Mouse (Mus musculus) cerebral cortex, adult 2 months (tissue): ENCODE data around the gene Galm.

Experiments used
- WGBS: fragments of 180-500 bp; shearing (Covaris S2); methylation state at CpG from one replicate; pipeline ENCODE4 v1.1.7; 2018; 5-methylcytosine and 5-hydroxymethylcytosine counted together

Galm gene

GRCm38 (mm10) chr17:80128476-80128990, 1.3 kb downstream of the Galm start:
- WGBS: 91% methylated on average over 13 of the region's 13 CpGs

GRCm38 (mm10) chr17:80129387-80129786, 2.1 kb downstream of the Galm start:
- WGBS: 87% methylated on average over 4 of the region's 4 CpGs

DNA sequence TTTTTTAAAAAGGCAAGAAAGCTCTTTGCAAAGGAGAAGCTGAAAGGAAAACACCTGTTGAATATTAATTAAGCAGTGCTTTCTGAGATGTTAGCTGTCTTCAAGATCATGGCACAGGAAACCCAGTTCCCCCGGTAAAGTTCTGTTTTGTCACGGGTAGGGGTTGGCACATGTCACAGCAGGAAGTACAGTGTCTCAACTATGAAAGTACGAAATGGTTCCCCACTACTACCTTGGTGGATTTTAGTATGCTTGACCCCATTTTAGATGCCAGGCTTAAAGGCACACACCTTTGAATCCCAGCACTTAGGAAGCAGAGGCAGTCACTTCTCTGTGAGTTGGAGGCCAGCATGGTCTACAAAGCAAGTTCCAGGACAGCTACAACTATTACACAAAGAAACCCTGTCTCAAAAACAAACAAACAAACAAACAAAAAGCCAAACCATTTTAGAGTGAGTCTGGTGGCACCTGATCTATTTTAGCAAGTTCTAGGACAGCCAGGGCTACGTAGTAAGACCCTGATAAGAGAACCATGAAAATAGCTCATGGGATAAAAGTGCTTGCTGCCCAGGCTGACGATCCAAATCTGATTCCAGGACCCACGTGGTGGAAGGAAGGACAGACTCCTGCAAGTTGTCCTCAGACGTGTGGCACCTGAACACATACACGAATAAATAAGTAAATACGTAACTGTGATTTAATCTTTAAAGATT, 3.6 kb downstream of the Galm start:
- 70% methylated on average over 9 of the region's 9 CpGs for whole genome bisulfite sequencing

DNA sequence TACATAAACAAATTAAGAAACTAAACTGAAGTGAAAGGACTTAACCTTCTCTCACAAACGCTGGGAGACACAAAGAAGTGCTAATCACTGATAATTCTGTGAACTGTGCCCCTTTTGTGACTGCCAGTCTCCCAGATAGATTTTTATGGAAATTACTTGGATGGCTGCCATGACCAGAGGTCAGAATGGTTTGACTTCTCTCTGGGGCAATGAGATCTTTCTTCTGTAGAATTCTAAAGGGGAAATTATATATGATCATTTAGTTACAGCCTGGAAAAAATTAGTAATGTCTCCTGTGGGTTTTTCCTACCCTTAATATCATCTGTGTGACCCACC, 4.1 kb downstream of the Galm start:
- 45% methylated on average over 1 of the region's 1 CpGs for WGBS

- 87% methylated on average over 7 of the region's 7 CpGs for WGBS
Measured at GRCm38 (mm10) chr17:80131838-80132237, 4.6 kb downstream of the Galm start.

DNA sequence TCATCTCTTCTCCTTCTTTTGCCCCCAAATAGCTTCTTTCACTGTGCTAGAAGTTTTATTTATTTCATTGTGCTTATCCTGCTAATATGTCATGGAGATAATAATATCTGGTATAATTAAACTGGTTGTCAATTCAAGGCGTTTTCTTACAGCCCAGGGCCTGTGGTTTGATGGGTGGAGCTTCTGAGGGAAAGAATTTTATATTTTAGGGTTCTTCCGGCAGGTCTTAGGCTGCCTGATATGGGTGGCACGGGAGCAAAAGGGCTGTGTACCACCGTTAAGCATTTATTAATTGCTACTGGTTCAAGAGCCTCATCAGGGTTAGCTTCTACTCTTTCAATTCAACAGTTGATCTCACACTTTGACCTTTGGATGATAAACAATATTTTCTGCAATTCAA, 5.2 kb downstream of the Galm start:
- WGBS: 90% methylated on average over 4 of the region's 4 CpGs

DNA sequence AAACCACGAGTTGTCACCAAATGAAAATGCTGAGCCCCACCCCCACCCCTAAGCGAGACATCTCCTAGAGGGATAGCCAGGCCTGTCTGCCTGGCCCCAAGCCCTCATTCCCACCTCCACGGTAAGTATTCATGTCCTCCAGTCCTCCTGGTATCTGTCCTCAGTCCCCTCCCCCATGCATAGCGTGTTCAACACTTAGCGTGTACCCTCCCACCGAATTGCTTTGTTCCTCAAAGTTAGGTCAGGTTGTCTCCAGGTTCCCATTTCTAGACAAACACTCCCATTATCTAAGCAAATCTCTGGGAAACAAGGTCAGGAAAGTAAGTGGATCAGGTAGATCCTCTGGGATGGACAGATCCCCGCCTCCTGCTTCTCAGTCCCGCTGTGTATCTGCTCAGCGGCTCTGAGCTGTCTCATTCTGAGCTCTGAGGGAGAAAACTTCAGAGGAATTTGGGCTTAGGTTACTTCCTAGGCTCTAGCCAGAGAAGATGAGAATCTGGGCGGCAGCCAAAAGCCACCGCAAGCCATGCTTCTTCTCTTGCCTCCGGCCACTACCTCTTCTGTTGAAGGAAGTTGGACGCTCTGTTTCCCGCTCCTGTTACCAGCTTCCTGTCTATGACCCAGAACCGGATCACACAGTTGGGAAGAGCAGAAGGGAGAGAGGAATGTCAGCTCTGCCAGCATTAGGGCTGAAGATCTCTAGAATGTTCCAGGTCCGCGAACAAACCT, 11.3 kb downstream of the Galm start:
- WGBS: 80% methylated on average over 17 of the region's 17 CpGs

DNA sequence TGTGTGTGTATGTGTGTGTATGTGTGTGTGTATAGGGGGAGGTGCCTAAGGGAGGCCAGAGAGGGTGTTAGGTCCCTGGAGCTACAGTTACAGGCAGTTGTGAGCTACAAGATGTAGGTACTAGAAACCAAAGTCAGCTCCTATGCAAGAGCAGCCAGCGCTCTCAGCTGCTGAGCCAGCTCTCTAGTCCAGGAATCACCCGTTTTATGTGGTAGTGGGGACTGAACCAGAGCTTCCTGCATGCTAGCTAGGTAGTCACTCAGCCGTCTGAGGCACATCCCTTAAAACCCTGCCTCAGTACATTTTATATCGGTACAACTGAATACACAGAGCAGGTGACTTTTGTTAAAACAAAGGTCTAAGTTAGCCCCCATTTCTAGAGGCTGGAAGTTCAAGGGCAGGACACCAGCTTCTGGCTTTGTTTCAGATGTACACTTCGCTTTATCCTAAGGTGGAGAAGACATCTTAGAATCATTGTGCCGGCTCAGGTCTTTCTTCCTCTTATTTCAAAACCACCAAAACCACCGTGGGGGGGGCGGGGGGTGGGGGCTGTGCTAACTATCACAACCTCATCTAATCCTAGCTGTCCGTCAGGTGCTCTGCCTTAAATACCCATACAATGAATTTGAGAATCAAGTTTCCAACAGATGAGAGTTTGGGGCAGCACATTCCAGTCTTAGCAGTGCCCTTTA, 12.6 kb downstream of the Galm start:
- WGBS: 79% methylated on average over 9 of the region's 9 CpGs

- 93% methylated on average over 6 of the region's 6 CpGs for WGBS
Measured at GRCm38 (mm10) chr17:80143478-80144232, 16.4 kb downstream of the Galm start.

DNA sequence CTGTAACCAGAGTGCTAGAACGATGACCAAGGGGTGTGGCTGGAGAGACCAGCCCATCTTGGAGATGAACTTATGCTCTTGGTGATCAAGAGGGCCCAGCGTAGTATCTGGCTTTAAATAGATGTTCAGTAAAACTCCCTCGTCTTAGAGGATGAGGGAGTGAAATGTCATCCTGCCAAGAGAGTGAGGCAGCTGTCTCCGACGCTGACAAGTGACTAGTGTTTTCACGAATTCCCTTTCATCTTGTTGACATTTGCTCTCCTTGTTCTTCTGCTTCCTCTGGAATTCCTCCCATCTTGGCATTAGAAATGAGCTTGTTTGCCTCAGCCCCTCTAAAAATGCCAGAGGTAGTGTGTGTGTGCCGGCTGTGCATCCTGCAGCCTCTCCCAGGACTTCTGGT, 17.9 kb downstream of the Galm start:
- 32% methylated on average over 7 of the region's 7 CpGs for WGBS

- 85% methylated on average over 3 of the region's 3 CpGs for WGBS
Measured at GRCm38 (mm10) chr17:80145771-80146170, 18.5 kb downstream of the Galm start.

DNA sequence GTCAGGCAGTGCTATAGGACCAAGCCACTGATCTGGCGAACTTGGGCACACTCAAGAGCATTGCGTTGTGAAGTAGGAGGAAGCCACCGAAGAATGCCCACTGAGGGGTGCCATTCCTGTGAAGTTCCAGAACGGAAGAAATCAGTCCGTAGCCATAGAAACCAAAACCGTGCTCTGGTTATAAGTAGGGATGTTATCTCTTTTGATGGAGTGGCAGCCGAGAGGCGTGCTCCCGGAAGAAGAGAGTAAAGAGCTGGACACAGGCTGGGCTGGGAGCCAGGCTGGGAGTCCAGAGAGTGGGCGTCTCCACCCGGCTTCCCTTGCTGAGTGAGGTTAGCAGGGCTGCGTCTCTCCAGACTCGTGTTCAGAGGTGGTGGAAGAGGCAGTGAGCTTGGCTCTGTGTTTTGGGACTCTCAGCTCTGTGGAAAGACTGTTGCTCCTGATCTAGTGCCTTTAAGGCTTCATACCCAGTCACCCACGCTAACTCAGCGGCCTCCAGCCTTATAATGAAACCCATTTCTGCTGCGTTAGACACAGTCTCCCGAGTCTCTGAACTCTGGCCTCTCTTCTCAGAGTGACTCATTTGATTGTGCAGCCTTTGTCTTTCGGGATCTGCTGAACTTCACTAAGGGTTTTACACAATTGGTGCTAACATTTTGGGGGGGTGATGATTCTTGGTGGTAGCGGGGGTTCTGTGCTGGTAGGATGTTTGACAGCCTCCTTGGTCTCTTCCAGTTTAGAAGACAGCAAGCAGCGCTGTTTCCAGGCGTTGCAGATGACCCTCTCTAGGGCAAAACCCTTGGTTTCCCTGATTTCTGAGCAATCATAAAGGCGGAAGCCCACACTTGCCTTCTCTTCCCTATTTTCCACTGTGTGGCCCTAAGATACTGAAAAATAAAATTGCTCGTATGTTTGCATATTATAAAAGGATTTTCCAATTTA, 21.1 kb downstream of the Galm start:
- WGBS: 31% methylated on average over 23 of the region's 23 CpGs

GRCm38 (mm10) chr17:80148995-80149388, 21.7 kb downstream of the Galm start:
- 89% methylated on average over 6 of the region's 6 CpGs for WGBS

GRCm38 (mm10) chr17:80151353-80151752, 24.1 kb downstream of the Galm start:
- WGBS: 79% methylated on average over 5 of the region's 5 CpGs

- 81% methylated on average over 12 of the region's 12 CpGs for WGBS
Measured at GRCm38 (mm10) chr17:80152767-80153630, 25.7 kb downstream of the Galm start.

DNA sequence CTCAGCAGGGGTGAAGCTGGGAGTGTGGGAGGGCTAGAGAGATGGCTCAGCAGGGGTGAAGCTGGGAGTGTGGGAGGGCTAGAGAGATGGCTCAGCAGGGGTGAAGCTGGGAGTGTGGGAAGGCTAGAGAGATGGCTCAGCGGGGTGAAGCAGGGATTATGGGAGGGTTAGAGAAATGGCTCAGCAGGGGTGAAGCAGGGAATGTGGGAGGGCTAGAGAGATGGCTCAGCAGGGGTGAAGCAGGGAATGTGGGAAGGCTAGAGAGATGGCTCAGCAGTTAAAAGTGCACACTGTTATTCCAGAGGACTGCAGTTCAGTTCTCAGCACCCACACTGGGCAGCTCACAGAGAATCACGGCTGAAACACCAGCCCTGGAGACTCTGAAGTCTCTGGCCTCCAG, 26.4 kb downstream of the Galm start:
- WGBS: 81% methylated on average over 2 of the region's 2 CpGs

GRCm38 (mm10) chr17:80156905-80157304, 29.6 kb downstream of the Galm start:
- 83% methylated on average over 8 of the region's 8 CpGs for WGBS

DNA sequence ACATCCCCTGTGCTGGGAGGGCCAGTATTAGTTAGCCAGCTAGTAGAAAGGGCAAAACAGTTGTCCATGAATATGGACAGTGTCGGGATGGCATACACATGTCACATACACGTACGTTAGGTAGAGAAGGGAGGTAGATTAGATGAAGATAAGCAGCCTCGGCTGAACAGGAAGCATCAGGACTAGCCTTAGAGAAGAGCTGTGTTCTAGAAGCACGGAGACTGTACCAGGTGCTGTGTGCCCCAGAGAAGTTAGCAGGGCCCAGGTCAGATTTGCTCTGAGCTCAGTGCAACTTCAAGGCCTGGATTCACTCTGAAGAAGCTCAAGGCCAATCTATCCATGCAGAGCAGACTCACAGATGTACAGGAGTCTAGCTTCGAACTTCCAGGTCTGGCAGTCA, 30.2 kb downstream of the Galm start:
- 98% methylated on average over 6 of the region's 6 CpGs for whole genome bisulfite sequencing

GRCm38 (mm10) chr17:80160454-80160853, 33.2 kb downstream of the Galm start:
- WGBS: 57% methylated on average over 5 of the region's 5 CpGs

DNA sequence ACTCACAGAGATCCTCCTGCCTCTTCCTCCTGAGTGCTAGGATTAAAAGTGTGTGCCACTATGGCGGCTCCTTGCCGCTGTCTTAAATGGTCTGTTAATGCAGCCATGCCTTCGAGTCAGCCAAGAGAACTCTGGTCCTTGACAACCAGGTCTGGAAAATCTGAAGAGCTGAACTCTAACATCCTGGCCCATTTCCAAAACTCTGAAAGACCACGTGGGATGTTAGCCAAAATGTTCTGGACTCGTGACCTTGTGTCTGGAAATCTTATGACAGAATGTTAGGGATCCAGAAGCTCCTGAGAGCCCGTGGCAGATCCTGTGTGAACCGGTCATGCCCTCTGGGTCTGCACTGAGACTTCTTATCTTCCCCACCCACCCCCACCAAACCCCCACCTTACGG, 36.7 kb downstream of the Galm start:
- WGBS: 83% methylated on average over 8 of the region's 8 CpGs
